Mouse (Mus musculus): ENCODE measurements around the gene Itpr1. TPM values are rescaled to one million over a fixed set of nuclear protein-coding genes. Genes with fewer than 3 reads are reported as not detected.

Itpr1 gene
- total and polyA plus RNA-seq, 2 experiments: 6.9 to 55.0 TPM

- whole genome bisulfite sequencing: 80% methylated on average over 4 of the region's 4 CpGs
Measured at GRCm38 (mm10) chr6:108192632-108193031, 20.3 kb upstream of the Itpr1 start.

DNA sequence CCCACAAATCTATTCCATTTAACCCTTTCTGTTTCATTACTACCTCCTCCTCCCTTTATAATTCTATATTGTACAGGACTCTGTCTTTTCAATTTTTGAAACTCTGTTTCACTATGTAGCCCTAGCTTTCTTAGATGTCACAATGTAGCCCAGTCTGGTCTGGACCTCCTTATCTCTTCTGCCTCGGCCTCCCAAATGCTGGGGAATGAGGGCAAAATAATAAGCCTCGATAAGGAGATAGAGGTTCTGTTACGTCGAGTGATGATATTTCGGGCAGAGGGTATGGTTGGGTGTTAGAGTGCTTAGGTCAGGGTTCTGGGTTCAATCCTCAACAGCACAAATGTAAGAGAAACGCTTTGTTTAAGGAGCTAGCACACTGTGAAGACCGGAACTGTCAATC, 16.2 kb upstream of the Itpr1 start:
- Histone ChIP-seq H3K9ac (ENCODE audit: low read depth, low read length) (no peak overlapping the region), H3K4me1 (ENCODE audit: control insufficient read depth, insufficient read depth, low read length) (no peaks in the 10 kb centered on the region), H3K79me2 (ENCODE audit: control insufficient read depth, insufficient read depth, low read length) (no peaks in the 10 kb centered on the region), H3K36me3 (ENCODE audit: control insufficient read depth, insufficient read depth, low read length) (no peaks in the 10 kb centered on the region), H3K27ac (replicated peaks; ENCODE audit: insufficient read depth, low read depth, low read length) (no peak overlapping the region), H3K27me3 (ENCODE audit: control insufficient read depth, insufficient read depth, low read length) (no peaks in the 10 kb centered on the region), H3K4me3 (ENCODE audit: insufficient read depth, low read depth, low read length) (no peak overlapping the region)
- DNase-seq (ENCODE audit: extremely low read depth, low read depth, low spot score): no peak
- 75% methylated on average over 7 of the region's 7 CpGs for WGBS
- TF ChIP-seq CTCF (IDR thresholded peaks at IDR 0.05; ENCODE audit: low read depth, low read length): no peak

More at GRCm38 (mm10) chr6:108192632-108193031, 20.3 kb upstream of the Itpr1 start:
- no peaks in the 10 kb centered on the region for H3K27me3 ChIP-seq (ENCODE audit: control insufficient read depth, insufficient read depth, low read length)
- H3K79me2 ChIP-seq (ENCODE audit: control insufficient read depth, insufficient read depth, low read length): no peaks in the 10 kb centered on the region
- no peaks in the 10 kb centered on the region for H3K4me1 ChIP-seq (ENCODE audit: control insufficient read depth, insufficient read depth, low read length)
- TF ChIP-seq POLR2A (IDR thresholded peaks at IDR 0.05; ENCODE audit: extremely low read depth, insufficient read depth, low read length) (no peak), CTCF (IDR thresholded peaks at IDR 0.05; ENCODE audit: low read depth, low read length) (no peak)
- no peak for DNase-seq (ENCODE audit: extremely low read depth, low read depth, low spot score)
- H3K36me3 ChIP-seq (ENCODE audit: control insufficient read depth, insufficient read depth, low read length): no peaks in the 10 kb centered on the region
- no peak overlapping the region for H3K27ac ChIP-seq (replicated peaks; ENCODE audit: insufficient read depth, low read depth, low read length)
- H3K4me3 ChIP-seq (ENCODE audit: insufficient read depth, low read depth, low read length): no peak overlapping the region
- no peak overlapping the region for H3K9ac ChIP-seq (ENCODE audit: low read depth, low read length)

DNA sequence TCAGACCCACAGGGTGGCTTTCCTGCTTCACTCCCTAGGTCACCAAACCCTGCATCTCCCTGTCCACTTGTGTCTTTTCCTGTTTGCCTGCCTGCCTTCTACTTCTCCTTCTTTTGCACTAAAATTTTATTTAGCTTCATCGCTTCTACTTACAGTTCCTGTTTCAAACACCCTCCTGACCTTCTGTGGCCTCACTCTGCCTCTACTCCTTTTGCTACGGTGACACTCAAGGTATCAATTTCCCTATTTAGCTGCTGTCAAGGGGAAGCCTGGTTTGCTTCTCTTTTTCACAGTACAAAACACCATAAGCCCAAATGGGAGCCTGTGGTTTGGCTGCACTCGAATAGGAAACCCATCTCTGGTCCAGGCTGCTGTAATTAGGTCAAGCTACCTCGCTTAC, 15.8 kb upstream of the Itpr1 start:
- no peak overlapping the region for H3K27ac ChIP-seq (replicated peaks; ENCODE audit: insufficient read depth, low read depth, low read length)
- 81% methylated on average over 4 of the region's 4 CpGs for WGBS
- H3K36me3 ChIP-seq (ENCODE audit: control insufficient read depth, insufficient read depth, low read length): no peaks in the 10 kb centered on the region
- no peak for DNase-seq (ENCODE audit: extremely low read depth, low read depth, low spot score)
- H3K9ac ChIP-seq (ENCODE audit: low read depth, low read length): no peak overlapping the region
- H3K79me2 ChIP-seq (ENCODE audit: control insufficient read depth, insufficient read depth, low read length): no peaks in the 10 kb centered on the region
- no peaks in the 10 kb centered on the region for H3K4me1 ChIP-seq (ENCODE audit: control insufficient read depth, insufficient read depth, low read length)
- TF ChIP-seq POLR2A (IDR thresholded peaks at IDR 0.05; ENCODE audit: extremely low read depth, insufficient read depth, low read length): no peak
- TF ChIP-seq CTCF (IDR thresholded peaks at IDR 0.05; ENCODE audit: low read depth, low read length): no peak
- no peak overlapping the region for H3K4me3 ChIP-seq (ENCODE audit: insufficient read depth, low read depth, low read length)
- no peaks in the 10 kb centered on the region for H3K27me3 ChIP-seq (ENCODE audit: control insufficient read depth, insufficient read depth, low read length)

GRCm38 (mm10) chr6:108198286-108198685, 14.6 kb upstream of the Itpr1 start:
- H3K79me2 ChIP-seq (ENCODE audit: control insufficient read depth, insufficient read depth, low read length): no peaks in the 10 kb centered on the region
- H3K9ac ChIP-seq (ENCODE audit: low read depth, low read length): no peak overlapping the region
- TF ChIP-seq CTCF (IDR thresholded peaks at IDR 0.05; ENCODE audit: low read depth, low read length): no peak
- DNase-seq (ENCODE audit: extremely low read depth, low read depth, low spot score): no peak
- no peaks in the 10 kb centered on the region for H3K36me3 ChIP-seq (ENCODE audit: control insufficient read depth, insufficient read depth, low read length)
- H3K4me1 ChIP-seq (ENCODE audit: control insufficient read depth, insufficient read depth, low read length): no peaks in the 10 kb centered on the region
- no peaks in the 10 kb centered on the region for H3K27me3 ChIP-seq (ENCODE audit: control insufficient read depth, insufficient read depth, low read length)
- H3K27ac ChIP-seq (replicated peaks; ENCODE audit: insufficient read depth, low read depth, low read length): no peak overlapping the region
- 87% methylated on average over 7 of the region's 7 CpGs for WGBS
- H3K4me3 ChIP-seq (ENCODE audit: insufficient read depth, low read depth, low read length): no peak overlapping the region

- Histone ChIP-seq H3K4me1 (ENCODE audit: control insufficient read depth, insufficient read depth, low read length) (no peaks in the 10 kb centered on the region), H3K9ac (ENCODE audit: low read depth, low read length) (no peak overlapping the region), H3K79me2 (ENCODE audit: control insufficient read depth, insufficient read depth, low read length) (no peaks in the 10 kb centered on the region), H3K27me3 (ENCODE audit: control insufficient read depth, insufficient read depth, low read length) (no peaks in the 10 kb centered on the region), H3K4me3 (ENCODE audit: insufficient read depth, low read depth, low read length) (no peak overlapping the region), H3K36me3 (ENCODE audit: control insufficient read depth, insufficient read depth, low read length) (no peaks in the 10 kb centered on the region), H3K27ac (replicated peaks; ENCODE audit: insufficient read depth, low read depth, low read length) (no peak overlapping the region)
- TF ChIP-seq CTCF (IDR thresholded peaks at IDR 0.05; ENCODE audit: low read depth, low read length): no peak
- TF ChIP-seq POLR2A (IDR thresholded peaks at IDR 0.05; ENCODE audit: extremely low read depth, insufficient read depth, low read length): no peak
- WGBS: 94% methylated on average over 2 of the region's 2 CpGs
- DNase-seq (ENCODE audit: extremely low read depth, low read depth, low spot score): no peak
Measured at GRCm38 (mm10) chr6:108204322-108204721, 8.6 kb upstream of the Itpr1 start.

- TF ChIP-seq POLR2A (IDR thresholded peaks at IDR 0.05; ENCODE audit: extremely low read depth, insufficient read depth, low read length) (no peak), CTCF (IDR thresholded peaks at IDR 0.05; ENCODE audit: low read depth, low read length) (no peak)
- 91% methylated on average over 4 of the region's 4 CpGs for WGBS
- H3K27ac ChIP-seq (replicated peaks; ENCODE audit: insufficient read depth, low read depth, low read length): no peak overlapping the region
- no peak overlapping the region for H3K9ac ChIP-seq (ENCODE audit: low read depth, low read length)
- DNase-seq (ENCODE audit: extremely low read depth, low read depth, low spot score): no peak
- no peaks in the 10 kb centered on the region for H3K27me3 ChIP-seq (ENCODE audit: control insufficient read depth, insufficient read depth, low read length)
- H3K4me1 ChIP-seq (ENCODE audit: control insufficient read depth, insufficient read depth, low read length): no peaks in the 10 kb centered on the region
- no peaks in the 10 kb centered on the region for H3K79me2 ChIP-seq (ENCODE audit: control insufficient read depth, insufficient read depth, low read length)
- H3K4me3 ChIP-seq (ENCODE audit: insufficient read depth, low read depth, low read length): no peak overlapping the region
- H3K36me3 ChIP-seq (ENCODE audit: control insufficient read depth, insufficient read depth, low read length): no peaks in the 10 kb centered on the region
Measured at GRCm38 (mm10) chr6:108206145-108206544, 6.8 kb upstream of the Itpr1 start.
